Mouse (Mus musculus): ENCODE measurements at regions not wholly inside any gene's neighbourhood (a gene's known extent, or its start where the extent isn't known, plus 50 kb on each side); places are given as distances from the start of the nearest gene placed in this dataset.

GRCm38 (mm10) chr1:190560086-190560485 is 351.5 kb downstream of the Rps6kc1 start:
- no peak for TF ChIP-seq GATA1 (IDR thresholded peaks at IDR 0.05; ENCODE audit: low read length)
- no peak for TF ChIP-seq TAL1 (IDR thresholded peaks at IDR 0.05; ENCODE audit: low read length)

Measured in erythroblast, embryonic 14.5 days (primary cell).